Mouse (Mus musculus) stomach, postnatal 0 days (tissue): ENCODE measurements around the gene Grhl3. TPM values are rescaled to one million over a fixed set of nuclear protein-coding genes. Genes with fewer than 3 reads are reported as not detected.

Experiments
- ATAC-seq: fragments of 200-750 bp; cut with Nextera tagmentation; 2 replicates; pipeline ENCODE4 v1.8.0; 2017; ENCODE audit not compliant: low FRiP score, low TSS enrichment
- DNase-seq: peaks from one replicate; pipeline ENCODE4 v3.0.0-alpha.2; 2016; ENCODE audit warnings: low spot score
- H3K27ac ChIP-seq: fragments of 300-500 bp; sonication (generic); replicated peaks from 2 replicates; pipeline ENCODE4 v1.5.1; 2014; ENCODE audit warnings: mild to moderate bottlenecking, control low read depth
- H3K27me3 ChIP-seq: fragments of 300-500 bp; sonication (generic); 2 replicates; pipeline ENCODE4 v1.6.1; 2014; ENCODE audit warnings: low read length; ENCODE audit not compliant: control insufficient read depth, insufficient read depth
- H3K36me3 ChIP-seq: fragments of 300-500 bp; sonication (generic); 2 replicates; pipeline ENCODE4 v1.6.1; 2014; ENCODE audit warnings: low read length, mixed read lengths; ENCODE audit not compliant: control insufficient read depth, insufficient read depth
- H3K4me1 ChIP-seq: fragments of 300-500 bp; sonication (generic); replicated peaks from 2 replicates; pipeline ENCODE4 v1.6.1; 2014; ENCODE audit warnings: antibody characterized with exemption; ENCODE audit not compliant: control insufficient read depth, insufficient read depth
- H3K4me2 ChIP-seq: fragments of 300-500 bp; sonication (generic); replicated peaks from 2 replicates; pipeline ENCODE4 v1.6.1; 2014; ENCODE audit warnings: low read depth, mild to moderate bottlenecking, control low read depth, moderate library complexity
- H3K4me3 ChIP-seq: fragments of 300-500 bp; sonication (generic); 2 replicates; pipeline ENCODE4 v1.5.1; 2014; ENCODE audit warnings: low read depth, low read length, control low read depth
- H3K9ac ChIP-seq: fragments of 300-500 bp; sonication (generic); 2 replicates; pipeline ENCODE4 v1.6.1; 2014; ENCODE audit warnings: mild to moderate bottlenecking, low read length, control low read depth, mixed read lengths
- H3K9me3 ChIP-seq: fragments of 300-500 bp; sonication (generic); 2 replicates; pipeline ENCODE4 v1.6.1; 2016; ENCODE audit warnings: low read length; ENCODE audit not compliant: control insufficient read depth
- CTCF ChIP-seq: IDR thresholded peaks from 2 replicates; pipeline ENCODE4 v1.5.1; 2016; ENCODE audit warnings: antibody characterized with exemption, low read depth, mild to moderate bottlenecking, moderate library complexity
- EP300 ChIP-seq: optimal IDR thresholded peaks from 2 replicates; pipeline ENCODE3; 2016; ENCODE audit warnings: antibody characterized with exemption
- WGBS: fragments of 180-500 bp; shearing (Covaris S2); extraction: QIAGEN DNeasy Blood & Tissue Kit; methylation state at CpG from one replicate; pipeline ENCODE4 v1.1.7; 2014; 5-methylcytosine and 5-hydroxymethylcytosine counted together
- polyA plus RNA-seq: library from polyadenylated mRNA; unstranded; fragments of >200 nt; fragmentation: Nextera tagmentation; extraction: Ambion mirVana; gene quantifications from 2 replicates; pipeline ENCODE4 v1.2.1, GENCODE M21; 2015

The Grhl3 gene
- polyA plus RNA-seq, 1 experiment from 2014 or later, result 53.3 TPM

- ATAC-seq, result peak; percentile 66
- Histone ChIP-seq H3K4me3 (no peak overlapping the region), H3K9ac (no peak overlapping the region), H3K27ac (peak overlapping the region; percentile 76), H3K36me3 (no peaks in the 10 kb centered on the region), H3K27me3 (no peaks in the 10 kb centered on the region), H3K9me3 (no peaks in the 10 kb centered on the region), H3K4me1 (0 out of 2 replicates have a peak, but pooled peaks cover 2% of the 10 kb centered on the region), H3K4me2 (no peak overlapping the region)
- 75% methylated on average over 5 of the region's 5 CpGs for WGBS
- peak; percentile 41 for DNase-seq
- TF ChIP-seq CTCF (no peak), EP300 (peak; percentile 52)
Measured at GRCm38 (mm10) chr4:135597571-135597970, 24.1 kb upstream of the Grhl3 start.

- no peak overlapping the region for H3K4me3 ChIP-seq
- 24% methylated on average over 5 of the region's 5 CpGs for WGBS
- H3K9me3 ChIP-seq, result no peaks in the 10 kb centered on the region
- H3K27ac ChIP-seq, result peak overlapping the region; percentile 77; the same call in 1 of the 2 replicates
- no peak for TF ChIP-seq CTCF
- ATAC-seq (0 out of 2 replicates have a peak, but pooled peaks have one; percentile 15), DNase-seq (peak; percentile 59)
- no peak overlapping the region for H3K9ac ChIP-seq
- no peaks in the 10 kb centered on the region for H3K27me3 ChIP-seq
- 0 out of 2 replicates have a peak, but pooled peaks cover 2% of the 10 kb centered on the region for H3K4me1 ChIP-seq
- H3K36me3 ChIP-seq, result no peaks in the 10 kb centered on the region
- H3K4me2 ChIP-seq, result no peak overlapping the region
Measured at GRCm38 (mm10) chr4:135595943-135596342, 22.5 kb upstream of the Grhl3 start.

GRCm38 (mm10) chr4:135591610-135592304 is 18.3 kb upstream of the Grhl3 start:
- ATAC-seq, result peak; percentile 35; the same call in 1 of the 2 replicates
- WGBS, result 50% methylated on average over 8 of the region's 8 CpGs
- Histone ChIP-seq H3K36me3 (no peaks in the 10 kb centered on the region), H3K27me3 (no peaks in the 10 kb centered on the region), H3K4me3 (no peak overlapping the region), H3K9me3 (no peaks in the 10 kb centered on the region), H3K9ac (no peak overlapping the region), H3K27ac (peak overlapping the region; percentile 49; the same call in 1 of the 2 replicates), H3K4me2 (no peak overlapping the region), H3K4me1 (0 out of 2 replicates have a peak, but pooled peaks cover 4% of the 10 kb centered on the region)
- TF ChIP-seq CTCF (peak; percentile 48), EP300 (no peak)
- DNase-seq, result peak; percentile 64

DNA sequence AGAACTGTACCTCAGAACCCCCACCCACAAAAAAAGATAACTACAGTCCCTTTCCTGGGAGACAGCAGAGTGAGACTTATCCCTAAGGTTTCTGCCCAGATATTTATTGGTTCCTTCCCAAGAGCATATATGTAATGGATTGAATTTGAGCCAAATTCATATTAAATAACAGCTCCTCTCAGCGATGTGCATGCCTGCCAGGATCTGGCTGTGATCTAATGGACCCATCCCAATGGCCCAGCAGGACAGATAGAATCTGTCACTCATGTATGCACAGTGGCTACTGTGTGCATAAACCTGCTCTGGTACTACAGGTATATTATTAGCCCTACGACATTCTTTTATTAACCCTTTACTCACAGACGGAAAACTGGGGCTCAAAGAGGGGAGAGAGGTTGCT is 17.7 kb upstream of the Grhl3 start:
- ATAC-seq (no peak), DNase-seq (no peak)
- no peaks in the 10 kb centered on the region for H3K36me3 ChIP-seq
- H3K4me3 ChIP-seq, result no peak overlapping the region
- H3K27me3 ChIP-seq, result no peaks in the 10 kb centered on the region
- 43% methylated on average over 3 of the region's 3 CpGs for WGBS
- no peaks in the 10 kb centered on the region for H3K9me3 ChIP-seq
- H3K4me1 ChIP-seq, result 0 out of 2 replicates have a peak, but pooled peaks cover 2% of the 10 kb centered on the region
- 0 out of 2 replicates have a peak overlapping the region, but pooled peaks have one; percentile 49 for H3K27ac ChIP-seq
- TF ChIP-seq CTCF (no peak), EP300 (no peak)
- no peak overlapping the region for H3K9ac ChIP-seq
- no peak overlapping the region for H3K4me2 ChIP-seq

- H3K36me3 ChIP-seq, result no peaks in the 10 kb centered on the region
- DNase-seq, result no peak
- TF ChIP-seq EP300 (no peak), CTCF (no peak)
- no peaks in the 10 kb centered on the region for H3K9me3 ChIP-seq
- no peak overlapping the region for H3K27ac ChIP-seq
- H3K4me3 ChIP-seq, result no peak overlapping the region
- no peak overlapping the region for H3K9ac ChIP-seq
- ATAC-seq, result no peak
- no peak overlapping the region for H3K4me2 ChIP-seq
- no peaks in the 10 kb centered on the region for H3K4me1 ChIP-seq
- WGBS, result 72% methylated on average over 4 of the region's 4 CpGs
- no peaks in the 10 kb centered on the region for H3K27me3 ChIP-seq
Measured at GRCm38 (mm10) chr4:135584838-135585237, 11.4 kb upstream of the Grhl3 start.

GRCm38 (mm10) chr4:135581222-135581910 is 7.9 kb upstream of the Grhl3 start:
- ATAC-seq, result no peak
- Histone ChIP-seq H3K36me3 (no peaks in the 10 kb centered on the region), H3K27ac (no peak overlapping the region), H3K9me3 (no peaks in the 10 kb centered on the region), H3K4me2 (no peak overlapping the region), H3K27me3 (no peaks in the 10 kb centered on the region), H3K4me1 (no peaks in the 10 kb centered on the region), H3K4me3 (no peak overlapping the region), H3K9ac (no peak overlapping the region)
- DNase-seq, result no peak
- 36% methylated on average over 12 of the region's 12 CpGs for WGBS
- TF ChIP-seq EP300 (no peak), CTCF (no peak)
